Mouse (Mus musculus) ovary, postnatal 14 days (tissue): Measurements from ENCODE around the gene Rnf26.

Experiments
- DNase-seq: peaks from one replicate; pipeline ENCODE4 v3.0.0; 2022; ENCODE audit warnings: low spot score

Rnf26 gene

GRCm38 (mm10) chr9:44074395-44075275 lies 38.7 kb downstream of the Rnf26 start:
- DNase-seq: no peak

GRCm38 (mm10) chr9:44073115-44073514 lies 40.2 kb downstream of the Rnf26 start:
- DNase-seq: no peak

- DNase-seq: no peak
Measured at GRCm38 (mm10) chr9:44072599-44072915, 40.8 kb downstream of the Rnf26 start.

- DNase-seq: no peak
Measured at GRCm38 (mm10) chr9:44071914-44072598, 41.3 kb downstream of the Rnf26 start.

- no peak for DNase-seq
Measured at GRCm38 (mm10) chr9:44070844-44071231, 42.5 kb downstream of the Rnf26 start.

- DNase-seq: no peak
Measured at GRCm38 (mm10) chr9:44070113-44070843, 43.0 kb downstream of the Rnf26 start.

GRCm38 (mm10) chr9:44069252-44069651 lies 44.1 kb downstream of the Rnf26 start:
- DNase-seq: no peak

GRCm38 (mm10) chr9:44067960-44068330 lies 45.4 kb downstream of the Rnf26 start:
- DNase-seq: no peak

GRCm38 (mm10) chr9:44067241-44067959 lies 45.9 kb downstream of the Rnf26 start:
- no peak for DNase-seq

- peak; percentile 100 for DNase-seq
Measured at GRCm38 (mm10) chr9:44066785-44067225, 46.5 kb downstream of the Rnf26 start, which contains the start of gene Usp2. TSS of gene Usp2 (plus strand) at chr9:44067021.

GRCm38 (mm10) chr9:44065177-44065576 lies 48.1 kb downstream of the Rnf26 start:
- no peak for DNase-seq

- no peak for DNase-seq
Measured at GRCm38 (mm10) chr9:44058606-44059005, 54.7 kb downstream of the Rnf26 start.

GRCm38 (mm10) chr9:44053936-44054335 lies 59.4 kb downstream of the Rnf26 start:
- DNase-seq: no peak

- DNase-seq: no peak
Measured at GRCm38 (mm10) chr9:44052855-44053254, 60.5 kb downstream of the Rnf26 start.

- DNase-seq: no peak
Measured at GRCm38 (mm10) chr9:44049381-44050165, 63.7 kb downstream of the Rnf26 start.

GRCm38 (mm10) chr9:44048541-44049380 lies 64.6 kb downstream of the Rnf26 start:
- DNase-seq: no peak

- no peak for DNase-seq
Measured at GRCm38 (mm10) chr9:44047571-44048490, 65.5 kb downstream of the Rnf26 start.

- no peak for DNase-seq
Measured at GRCm38 (mm10) chr9:44047071-44047470, 66.2 kb downstream of the Rnf26 start.

- no peak for DNase-seq
Measured at GRCm38 (mm10) chr9:44046426-44046825, 66.9 kb downstream of the Rnf26 start.
